Mouse (Mus musculus) thymus, adult 2 months (tissue): Measurements from ENCODE around the gene Lypd6. TPM values are rescaled to one million over a fixed set of nuclear protein-coding genes. Genes with fewer than 3 reads are reported as not detected.

ENCODE experiments used
- DNase-seq: peaks from one replicate; pipeline ENCODE4 v3.0.0; 2021
- H3K27ac ChIP-seq: fragments of 200-500 bp; 2 replicates; pipeline ENCODE4 v1.5.1; 2012; ENCODE audit warnings: low read length, control low read depth; ENCODE audit not compliant: control insufficient read depth, insufficient read depth
- H3K27me3 ChIP-seq: fragments of 200-500 bp; 2 replicates; pipeline ENCODE4 v1.6.1; 2012; ENCODE audit warnings: mild to moderate bottlenecking, low read length, moderate library complexity, mixed read lengths; ENCODE audit not compliant: control insufficient read depth, insufficient read depth
- H3K36me3 ChIP-seq: fragments of 200-500 bp; 2 replicates; pipeline ENCODE4 v1.6.1; 2012; ENCODE audit warnings: mild to moderate bottlenecking, low read length, moderate library complexity; ENCODE audit not compliant: control insufficient read depth, insufficient read depth
- H3K4me1 ChIP-seq: fragments of 200-500 bp; replicated peaks from 2 replicates; pipeline ENCODE4 v1.6.1; 2012; ENCODE audit warnings: low read length; ENCODE audit not compliant: control insufficient read depth, insufficient read depth
- H3K4me3 ChIP-seq: fragments of 200-500 bp; 2 replicates; pipeline ENCODE4 v1.5.1; 2012; ENCODE audit warnings: mild to moderate bottlenecking, low read length, control low read depth, moderate library complexity; ENCODE audit not compliant: control insufficient read depth, insufficient read depth
- CTCF ChIP-seq: fragments of 200-500 bp; IDR thresholded peaks from 2 replicates; pipeline ENCODE4 v1.5.1; 2012; ENCODE audit warnings: mild to moderate bottlenecking, control low read depth, low read length, moderate library complexity, borderline replicate concordance; ENCODE audit not compliant: control insufficient read depth, poor library complexity, insufficient read depth; ENCODE audit errors: extremely low read depth
- POLR2A ChIP-seq: fragments of 200-500 bp; IDR thresholded peaks from 2 replicates; pipeline ENCODE4 v1.6.1; 2012; ENCODE audit warnings: mild to moderate bottlenecking, low read length, control low read depth, moderate library complexity; ENCODE audit not compliant: control insufficient read depth, poor library complexity, insufficient read depth; ENCODE audit errors: extremely low read depth
- WGBS: fragments of 180-500 bp; shearing (Covaris S2); methylation state at CpG from one replicate; pipeline ENCODE4 v1.1.7; 2018; 5-methylcytosine and 5-hydroxymethylcytosine counted together
- polyA plus RNA-seq: library from polyadenylated mRNA; depleted of rRNA; stranded (reverse); fragments of >200 nt; gene quantifications from 2 replicates; pipeline ENCODE4 v1.2.3, GENCODE M21; 2012

The Lypd6 gene
- polyA plus RNA-seq, 1 experiment: 1.2 TPM

DNA sequence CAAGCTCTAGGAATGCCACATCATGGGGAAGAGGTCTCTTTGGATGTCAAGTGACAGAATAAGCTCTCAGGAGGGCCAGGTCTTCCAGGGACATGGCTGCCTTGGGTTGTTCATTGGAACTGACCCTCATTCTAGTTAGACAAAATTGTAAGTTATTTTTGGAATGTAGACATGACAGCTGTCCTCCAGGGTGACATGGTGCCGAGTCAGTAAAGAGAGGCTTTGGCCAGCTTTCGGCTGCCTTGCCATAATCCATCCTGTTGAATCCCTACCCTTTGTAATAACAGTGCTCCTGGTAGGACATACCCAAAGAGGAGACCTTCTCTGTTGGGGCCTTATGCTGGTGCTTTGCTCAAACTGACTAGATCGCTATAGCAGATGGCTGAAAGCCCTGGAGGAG lies 39.8 kb downstream of the Lypd6 start:
- Histone ChIP-seq H3K27ac (no peak overlapping the region), H3K36me3 (no peaks in the 10 kb centered on the region), H3K27me3 (no peaks in the 10 kb centered on the region), H3K4me3 (no peak overlapping the region), H3K4me1 (no peaks in the 10 kb centered on the region)
- no peak for DNase-seq
- WGBS: over 99% methylated on average over 3 of the region's 3 CpGs
- no peak for TF ChIP-seq POLR2A

DNA sequence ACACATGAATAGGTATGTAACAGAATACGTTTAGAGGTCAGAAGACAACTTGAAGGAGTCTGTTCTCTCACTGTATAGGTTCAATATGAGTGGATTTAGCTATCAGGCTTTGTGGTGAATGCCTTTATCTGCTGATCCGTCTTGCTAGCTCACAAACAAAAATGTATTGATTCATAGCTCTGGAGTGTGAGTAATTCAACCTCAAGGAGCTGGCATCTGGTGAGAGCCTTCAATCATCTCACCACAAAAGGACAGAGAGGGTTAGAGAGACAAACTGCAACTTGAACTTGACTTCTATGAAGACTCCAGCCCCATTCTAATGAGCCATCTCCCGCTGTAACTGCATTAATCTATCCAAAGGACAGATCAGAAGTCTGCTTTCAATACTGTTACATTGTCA lies 40.6 kb downstream of the Lypd6 start:
- H3K36me3 ChIP-seq: no peaks in the 10 kb centered on the region
- H3K27ac ChIP-seq: no peak overlapping the region
- no peak overlapping the region for H3K4me3 ChIP-seq
- no peaks in the 10 kb centered on the region for H3K27me3 ChIP-seq
- 89% methylated on average over 3 of the region's 3 CpGs for WGBS
- no peak for DNase-seq
- no peaks in the 10 kb centered on the region for H3K4me1 ChIP-seq
- TF ChIP-seq POLR2A: no peak
- TF ChIP-seq CTCF: no peak

DNA sequence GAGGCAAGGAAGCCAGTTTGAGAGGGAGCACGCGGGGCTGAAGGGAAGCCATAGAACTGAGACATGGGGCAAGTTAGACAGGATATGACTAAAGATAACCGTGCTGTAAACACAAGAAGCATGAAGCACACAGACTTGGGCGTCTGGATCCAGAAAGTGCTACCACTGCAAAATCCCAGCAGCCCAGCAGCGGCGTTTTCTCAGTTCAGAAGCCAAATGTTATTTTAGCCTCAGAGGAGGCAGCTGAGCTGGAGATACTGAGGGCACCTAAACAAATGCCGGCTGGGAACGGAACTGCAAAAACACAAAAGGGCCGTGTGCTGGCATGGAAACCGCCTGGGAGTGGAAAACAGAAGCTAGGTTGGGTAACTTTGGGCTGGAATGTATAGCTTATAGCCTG lies 43.9 kb downstream of the Lypd6 start:
- Histone ChIP-seq H3K4me3 (no peak overlapping the region), H3K36me3 (no peaks in the 10 kb centered on the region), H3K27ac (no peak overlapping the region), H3K4me1 (no peaks in the 10 kb centered on the region), H3K27me3 (no peaks in the 10 kb centered on the region)
- WGBS: 85% methylated on average over 10 of the region's 10 CpGs
- DNase-seq: no peak
- TF ChIP-seq POLR2A (no peak), CTCF (no peak)

DNA sequence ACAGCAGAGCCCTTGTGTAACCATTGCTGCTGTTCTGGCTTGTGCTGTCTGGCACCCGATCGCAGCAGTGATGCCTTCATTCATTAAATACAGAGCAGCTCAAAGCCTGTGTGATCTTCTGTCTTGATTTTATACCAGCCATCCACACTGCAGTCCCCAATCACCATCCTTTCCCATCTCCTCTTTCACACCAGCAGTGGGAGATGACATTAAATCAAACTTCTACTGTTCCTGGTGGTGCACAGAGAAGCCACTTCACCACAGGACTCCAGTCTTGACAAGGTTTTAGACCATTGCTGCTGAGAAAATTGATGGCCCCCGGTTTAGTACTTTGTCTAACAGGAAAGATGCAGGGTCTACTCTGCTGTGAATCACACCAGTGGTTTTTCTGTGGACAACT lies 44.9 kb downstream of the Lypd6 start:
- H3K4me1 ChIP-seq: no peaks in the 10 kb centered on the region
- no peak for TF ChIP-seq POLR2A
- no peak for TF ChIP-seq CTCF
- H3K27ac ChIP-seq: no peak overlapping the region
- WGBS: 88% methylated on average over 3 of the region's 3 CpGs
- no peak overlapping the region for H3K4me3 ChIP-seq
- DNase-seq: no peak
- H3K27me3 ChIP-seq: no peaks in the 10 kb centered on the region
- H3K36me3 ChIP-seq: no peaks in the 10 kb centered on the region

DNA sequence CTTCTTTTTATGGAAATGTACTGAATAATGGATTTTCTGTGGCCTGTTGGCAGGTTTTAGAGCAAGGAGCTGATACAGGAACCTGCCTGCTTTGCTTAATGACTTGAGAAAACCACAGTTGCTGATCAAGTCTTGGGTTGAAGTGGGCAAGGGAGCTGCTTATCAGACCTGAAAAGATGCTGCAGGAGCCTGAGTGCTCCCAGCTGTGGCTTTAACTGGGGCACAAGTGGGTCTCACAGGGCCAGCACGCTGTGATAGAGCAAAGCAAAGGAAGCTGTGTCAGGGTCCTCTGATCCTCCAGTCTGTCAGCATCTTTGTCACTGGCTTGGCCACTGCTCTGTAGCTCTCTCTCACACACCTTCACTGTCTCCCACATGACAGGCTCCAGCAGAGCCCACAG lies 45.4 kb downstream of the Lypd6 start:
- no peak for DNase-seq
- Histone ChIP-seq H3K27ac (no peak overlapping the region), H3K27me3 (no peaks in the 10 kb centered on the region), H3K4me1 (no peaks in the 10 kb centered on the region), H3K4me3 (no peak overlapping the region), H3K36me3 (no peaks in the 10 kb centered on the region)
- TF ChIP-seq POLR2A (no peak), CTCF (no peak)
- WGBS: 43% methylated on average over 1 of the region's 1 CpGs

DNA sequence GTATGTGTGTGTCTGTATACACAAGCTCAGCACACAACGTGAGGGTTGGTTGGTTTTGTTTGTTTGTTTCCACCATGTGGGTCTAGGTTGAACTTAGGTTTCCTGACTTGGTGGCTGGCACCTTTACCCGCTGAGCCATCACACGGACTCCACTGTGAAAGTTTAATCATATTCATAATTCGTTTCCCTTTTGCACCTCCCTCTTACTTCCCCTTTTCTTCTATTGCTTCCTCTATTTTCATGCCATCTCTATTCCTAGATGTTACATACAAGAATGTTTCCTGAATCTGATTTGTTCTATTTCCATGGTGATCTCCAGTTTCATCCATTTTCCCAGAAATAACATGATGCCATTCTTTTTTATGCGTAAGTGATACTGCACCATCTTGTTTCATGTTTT lies 46.2 kb downstream of the Lypd6 start:
- Histone ChIP-seq H3K4me3 (no peak overlapping the region), H3K36me3 (no peaks in the 10 kb centered on the region), H3K27me3 (no peaks in the 10 kb centered on the region), H3K27ac (no peak overlapping the region), H3K4me1 (no peaks in the 10 kb centered on the region)
- no peak for DNase-seq
- WGBS: 29% methylated on average over 5 of the region's 5 CpGs
- TF ChIP-seq POLR2A: no peak
- TF ChIP-seq CTCF: no peak

DNA sequence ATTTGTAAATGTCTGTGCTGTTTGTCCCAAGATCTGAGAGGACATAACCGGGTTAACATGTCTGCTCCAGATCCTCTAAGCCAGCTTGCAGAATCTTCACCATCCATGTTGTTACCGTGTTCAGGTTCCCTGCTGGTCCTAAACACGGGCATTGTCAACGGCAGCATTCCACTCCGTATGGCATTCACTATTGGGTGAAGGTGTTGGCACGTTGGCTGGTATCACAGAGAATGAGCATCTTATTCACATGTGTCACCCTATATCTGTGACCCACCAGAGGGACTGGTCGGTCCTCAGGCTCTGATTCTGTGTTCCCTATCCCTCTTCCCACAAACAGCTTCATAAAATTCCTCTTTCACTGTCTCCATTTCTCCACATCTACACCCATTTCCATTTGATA lies 52.9 kb downstream of the Lypd6 start:
- DNase-seq: no peak
- TF ChIP-seq POLR2A: no peak
- TF ChIP-seq CTCF: no peak

DNA sequence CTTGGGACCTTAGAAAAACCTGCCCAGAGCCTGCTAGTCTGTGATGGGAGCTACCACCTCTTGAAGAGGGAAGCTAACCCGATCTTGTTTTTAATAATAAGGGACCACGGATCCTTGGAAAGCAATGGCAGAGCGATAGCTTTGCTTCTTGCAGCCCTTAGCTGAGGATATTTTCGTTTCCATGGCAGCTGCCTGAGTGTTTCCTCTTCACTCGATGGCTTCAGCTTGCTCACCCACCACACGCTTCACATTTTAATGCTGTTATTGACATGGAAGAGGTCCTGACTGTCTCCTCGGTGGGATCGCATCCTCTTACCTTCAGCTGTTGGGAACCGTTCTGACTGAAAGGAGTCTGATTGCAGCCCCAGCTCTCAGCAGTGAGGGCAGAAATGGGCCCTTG lies 54.6 kb downstream of the Lypd6 start:
- H3K4me1 ChIP-seq: no peaks in the 10 kb centered on the region
- H3K36me3 ChIP-seq: no peaks in the 10 kb centered on the region
- no peak for DNase-seq
- WGBS: 80% methylated on average over 9 of the region's 9 CpGs
- no peak overlapping the region for H3K27ac ChIP-seq
- TF ChIP-seq CTCF: no peak
- no peak for TF ChIP-seq POLR2A
- H3K4me3 ChIP-seq: no peak overlapping the region
- no peaks in the 10 kb centered on the region for H3K27me3 ChIP-seq

More for the DNA sequence above, 52.9 kb downstream of the Lypd6 start:
- H3K36me3 ChIP-seq: no peaks in the 10 kb centered on the region
- 94% methylated on average over 7 of the region's 7 CpGs for WGBS
- H3K27ac ChIP-seq: no peak overlapping the region
- H3K4me1 ChIP-seq: no peaks in the 10 kb centered on the region
- H3K27me3 ChIP-seq: no peaks in the 10 kb centered on the region
- no peak overlapping the region for H3K4me3 ChIP-seq
